Mouse (Mus musculus) kidney, postnatal 36 days (tissue): ENCODE results near the gene Tnfaip1.
"Not testable (repeated sequence)": the region's sequence is repeated elsewhere in the genome, so short reads cannot be mapped to it uniquely, and the experiment has no call there.

Source experiments
- DNase-seq, 2 experiments: peaks; one replicate each; pipeline ENCODE4 v3.0.0; 2021 to 2022; ENCODE audit warnings: mixed read lengths in 2 of 2

The Tnfaip1 gene

DNA sequence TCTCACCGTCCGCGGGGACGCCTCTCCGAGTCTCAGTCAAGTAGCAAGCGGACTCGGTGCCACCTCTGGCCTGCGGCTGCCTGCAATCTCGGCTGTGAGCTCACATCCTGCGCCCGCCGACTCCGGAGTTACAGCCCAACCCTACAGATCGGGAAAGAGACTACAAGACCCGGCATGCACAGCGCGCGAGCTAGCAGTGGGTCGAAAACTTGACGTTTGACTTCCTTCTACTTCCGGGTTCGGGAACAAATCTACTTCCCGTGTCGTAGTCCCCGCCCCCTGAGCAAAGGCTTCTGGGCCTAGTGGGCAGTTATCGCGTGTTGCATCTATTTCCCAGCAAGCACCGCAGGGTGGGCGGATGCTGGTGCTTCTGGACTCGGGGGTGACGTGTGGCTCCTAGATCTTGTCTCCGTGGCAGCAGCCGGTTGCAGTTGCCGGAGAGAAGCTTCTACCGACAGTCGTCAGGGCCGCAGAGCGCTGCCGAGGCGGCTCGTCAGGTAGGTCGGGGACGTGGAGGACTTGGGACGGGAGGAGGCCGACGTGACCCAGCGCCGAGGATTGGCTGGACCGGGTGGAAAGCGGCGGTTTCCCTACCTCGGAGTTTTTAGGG is at the start of gene Tnfaip1, which contains the start of gene Ift20:
Tnfaip1 (minus strand) TSS at position 253 of the 610 bp plus-strand sequence.
Ift20 (plus strand) TSS at position 282 of the 610 bp plus-strand sequence.
- peak; percentile 99 to 100 for DNase-seq

DNA sequence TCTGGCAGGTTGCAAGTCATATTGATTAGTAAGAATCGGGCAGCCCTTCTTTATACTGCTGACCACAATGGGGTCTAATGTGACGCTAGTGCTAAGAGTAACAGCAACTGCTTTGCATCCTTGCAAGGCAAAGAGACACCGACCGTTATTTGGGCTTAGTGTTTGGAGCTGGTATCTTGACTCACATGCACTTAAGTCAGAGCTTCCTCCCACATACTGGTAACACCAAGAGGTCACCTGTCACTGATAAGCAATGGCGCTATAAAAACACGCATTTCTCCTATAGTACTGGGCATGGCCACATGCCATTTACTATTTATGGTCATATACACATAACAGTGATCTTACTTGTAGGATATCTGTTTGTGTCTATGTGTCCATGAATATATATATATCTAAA is 46.7 kb upstream of the Tnfaip1 start:
- no peak for DNase-seq

DNA sequence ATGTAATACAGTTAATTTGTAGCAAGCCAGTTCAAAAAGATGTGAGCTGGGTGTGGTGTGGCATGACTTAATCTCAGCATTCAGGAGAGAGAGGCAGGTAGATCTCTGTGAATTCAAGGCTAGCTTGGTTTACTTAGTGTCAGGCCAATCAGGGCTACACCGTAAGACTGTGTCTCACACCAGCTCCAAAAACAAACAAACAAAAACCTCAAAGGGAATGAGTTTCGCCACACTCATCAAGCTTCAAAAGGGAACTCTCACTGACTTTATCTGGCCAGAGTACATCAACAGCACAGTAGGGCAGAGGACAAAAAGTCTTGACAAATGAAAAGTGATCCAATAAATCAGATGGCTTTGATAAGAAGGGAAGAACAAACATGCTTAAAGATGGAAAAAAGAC is 38.8 kb upstream of the Tnfaip1 start:
- peak in 1 of 2 experiments; percentile 19 for DNase-seq

- no peak for DNase-seq
These were observed 38.4 kb upstream of the Tnfaip1 start for GRCm38 (mm10) chr11:78574536-78574935.

DNA sequence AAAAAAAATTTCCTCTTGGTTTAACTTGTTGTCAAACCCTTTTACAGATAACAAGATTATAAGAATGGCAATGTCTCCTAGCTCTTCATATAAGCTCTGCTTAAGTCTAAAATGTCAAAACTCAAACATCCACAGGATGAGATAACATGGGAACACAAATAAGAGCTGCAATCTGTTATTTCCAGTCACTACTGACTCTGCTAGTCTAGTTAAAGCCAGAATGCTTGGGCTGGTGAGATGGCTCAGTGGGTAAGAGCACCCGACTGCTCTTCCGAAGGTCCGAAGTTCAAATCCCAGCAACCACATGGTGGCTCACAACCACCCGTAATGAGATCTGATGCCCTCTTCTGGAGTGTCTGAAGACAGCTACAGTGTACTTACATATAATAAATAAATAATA is 37.9 kb upstream of the Tnfaip1 start:
- DNase-seq: not testable (repeated sequence)

GRCm38 (mm10) chr11:78571854-78572253 is 35.7 kb upstream of the Tnfaip1 start:
- no peak for DNase-seq

DNA sequence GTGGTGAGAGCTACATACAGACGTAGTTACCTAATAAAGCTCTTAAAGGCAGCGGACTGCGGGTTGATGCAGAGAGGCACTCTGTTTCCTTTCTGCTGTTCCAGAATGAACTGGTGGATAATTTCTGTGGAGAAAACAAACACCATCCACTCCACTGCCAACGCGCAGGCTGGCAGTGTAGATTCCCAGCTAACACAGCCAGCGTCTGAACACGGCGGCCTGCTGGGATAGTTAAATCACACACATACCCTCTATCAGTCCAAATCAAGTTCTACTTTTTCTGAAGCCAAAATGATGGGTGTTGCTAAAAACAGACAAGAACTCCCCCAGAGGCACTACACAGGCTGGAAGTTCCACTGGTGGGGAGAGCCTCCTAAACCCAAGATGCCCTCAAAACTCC is 35.3 kb upstream of the Tnfaip1 start:
- DNase-seq: no peak

- peak; percentile 31 to 51 for DNase-seq
These were observed 33.7 kb upstream of the Tnfaip1 start for GRCm38 (mm10) chr11:78569806-78570205.

DNA sequence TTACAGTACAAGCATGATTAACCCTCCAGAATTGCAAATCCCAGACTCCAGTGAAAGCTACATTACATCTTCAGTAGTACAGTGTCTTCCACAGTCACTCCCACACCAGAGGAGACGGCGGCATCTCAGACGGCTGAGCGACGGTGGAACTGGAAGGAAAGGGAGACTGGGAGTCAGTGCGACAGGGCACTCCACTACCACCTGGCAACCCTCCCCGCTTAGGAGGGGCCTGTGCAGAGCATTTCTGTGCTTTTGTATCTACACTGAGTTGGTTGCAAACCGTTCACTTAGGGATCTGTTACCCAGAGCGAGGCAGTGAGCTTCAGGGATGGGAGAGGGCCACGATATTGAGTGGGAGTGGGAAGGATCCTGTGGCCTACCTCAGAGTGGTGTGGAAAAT is 32.7 kb upstream of the Tnfaip1 start:
- no peak for DNase-seq

DNA sequence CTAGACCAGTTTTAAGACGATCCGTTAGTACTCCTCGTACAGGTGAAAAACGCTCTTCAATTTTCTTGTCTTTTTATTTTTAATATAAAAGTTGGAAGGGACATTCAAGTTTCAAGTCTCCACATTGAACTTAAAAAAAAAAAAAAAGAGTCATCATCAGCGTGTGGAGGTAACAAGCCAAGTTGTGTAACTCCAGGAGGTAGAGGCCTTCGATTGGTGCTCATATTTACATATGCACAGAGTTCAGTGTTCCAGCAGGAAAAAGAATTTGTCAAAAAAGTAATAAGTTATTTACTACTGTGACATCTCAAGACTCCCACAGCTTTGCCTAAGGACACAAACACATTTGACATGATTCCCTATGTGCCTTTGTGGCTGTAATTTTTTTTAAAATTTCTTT is 31.5 kb upstream of the Tnfaip1 start:
- no peak for DNase-seq

DNA sequence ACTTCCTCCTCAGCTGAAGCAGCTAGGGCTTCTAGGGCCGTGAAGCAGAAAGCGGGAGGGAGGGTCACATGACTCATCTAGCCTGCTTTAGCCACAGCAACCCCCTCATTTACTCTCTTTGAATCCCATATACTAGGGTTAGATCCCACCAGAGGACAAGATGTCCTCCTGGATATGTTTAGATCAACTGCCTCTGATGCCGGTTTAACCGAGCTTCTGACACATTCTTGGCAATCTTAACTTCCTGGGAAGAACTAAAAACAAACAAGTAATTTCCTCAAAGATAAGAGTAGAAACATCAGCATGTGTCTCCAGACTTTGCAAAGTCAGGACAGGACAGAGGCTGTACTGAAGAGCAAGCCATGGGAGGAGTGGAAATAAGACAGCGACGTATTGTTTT is 30.6 kb upstream of the Tnfaip1 start:
- peak; percentile 38 to 81 for DNase-seq

GRCm38 (mm10) chr11:78560447-78560846 is 24.3 kb upstream of the Tnfaip1 start:
- DNase-seq: peak; percentile 85 to 87

DNA sequence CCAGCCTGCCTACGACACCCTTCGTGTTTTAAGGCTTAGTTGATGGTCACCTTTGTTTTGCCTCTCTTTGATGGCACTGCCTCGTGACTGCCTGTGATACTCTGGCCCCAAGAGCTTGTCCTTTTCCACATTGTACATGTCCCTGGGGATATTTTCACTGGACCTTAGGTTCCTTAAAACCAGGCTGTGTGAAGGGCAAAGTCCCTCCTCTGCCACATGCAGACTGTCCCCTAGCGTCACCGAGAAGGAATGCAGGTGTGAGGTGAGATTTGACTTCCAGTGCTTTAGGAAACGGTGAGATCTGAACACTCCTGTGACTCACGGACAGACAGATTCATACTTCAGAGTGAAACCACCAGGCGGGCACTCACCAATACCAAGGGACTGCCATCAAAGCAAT is 21.1 kb upstream of the Tnfaip1 start:
- DNase-seq: peak; percentile 66 to 70

- no peak for DNase-seq
These were observed 19.9 kb upstream of the Tnfaip1 start for GRCm38 (mm10) chr11:78556070-78556469.

GRCm38 (mm10) chr11:78555623-78556022 is 19.5 kb upstream of the Tnfaip1 start:
- peak in 1 of 2 experiments; percentile 20 for DNase-seq

GRCm38 (mm10) chr11:78551059-78551398 is 14.9 kb upstream of the Tnfaip1 start:
- DNase-seq: no peak

DNA sequence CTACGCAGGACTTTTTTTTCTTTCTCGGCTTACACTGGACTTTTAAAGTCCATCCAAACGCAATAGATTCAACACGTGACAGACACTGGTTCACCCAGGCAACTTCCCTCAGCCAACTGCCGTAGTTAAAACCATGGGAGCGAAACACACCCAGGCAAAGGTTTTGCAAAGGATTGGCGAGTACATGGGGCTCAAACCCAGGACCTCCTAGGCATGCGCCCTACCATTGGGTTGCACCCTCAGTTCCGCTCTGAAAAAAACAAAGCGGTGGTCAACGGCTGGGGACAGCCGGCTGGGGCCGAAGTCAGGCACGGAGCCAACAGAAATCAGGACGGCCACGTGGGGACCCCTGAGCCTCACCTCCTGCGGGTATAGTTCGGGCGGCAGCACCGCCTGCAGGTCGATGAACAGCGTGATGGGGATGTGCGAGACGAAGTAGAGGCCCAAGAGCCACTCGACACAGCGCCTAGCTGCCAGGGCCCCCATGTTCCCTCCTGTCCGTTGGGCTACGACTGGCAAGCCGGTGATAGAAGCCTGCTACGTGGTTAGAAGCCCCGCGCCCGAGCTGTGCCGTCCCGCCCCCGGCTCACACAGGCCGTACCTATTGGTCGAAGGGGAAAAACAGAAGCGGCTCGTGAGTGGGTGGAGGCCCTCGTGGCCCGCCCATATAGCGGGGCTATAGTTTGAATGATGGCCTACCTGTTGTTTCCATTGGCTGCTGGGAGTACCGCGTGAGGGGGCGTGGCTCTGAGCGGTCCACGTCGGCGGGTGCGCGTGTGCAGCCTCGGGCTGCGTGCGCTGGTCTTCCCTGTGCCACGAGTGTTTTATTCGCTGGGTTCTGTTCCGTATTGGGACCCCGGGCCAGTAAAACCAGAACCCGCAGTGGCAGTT is 14.3 kb upstream of the Tnfaip1 start, which contains the start of gene Tmem97:
Tmem97 (minus strand) TSS at position 610 of the 891 bp plus-strand sequence.
- peak; percentile 98 for DNase-seq

- peak; percentile 29 to 33 for DNase-seq
These were observed 13.4 kb upstream of the Tnfaip1 start for GRCm38 (mm10) chr11:78549491-78549987.

- no peak for DNase-seq
These were observed 11.8 kb upstream of the Tnfaip1 start for GRCm38 (mm10) chr11:78547718-78548460.

DNA sequence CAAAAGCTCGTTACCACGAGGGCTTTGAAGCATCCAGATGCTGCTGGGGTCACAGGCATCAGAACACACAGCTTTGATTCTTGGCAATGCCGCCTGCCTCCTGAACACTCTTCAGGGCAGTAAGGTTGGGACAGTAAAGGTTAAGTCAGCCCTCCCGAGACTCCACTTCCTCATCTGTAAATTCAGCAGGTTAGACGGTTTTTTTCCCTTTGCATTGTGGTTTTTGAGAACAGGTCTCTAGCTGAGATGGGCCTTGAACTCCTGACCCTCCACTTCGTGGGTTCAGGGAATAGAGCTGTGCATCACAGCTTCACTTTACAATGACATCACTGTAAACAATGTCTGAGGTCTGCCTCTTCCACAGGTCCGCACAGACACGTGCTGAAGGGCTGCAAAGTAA is 9.0 kb upstream of the Tnfaip1 start:
- no peak for DNase-seq

DNA sequence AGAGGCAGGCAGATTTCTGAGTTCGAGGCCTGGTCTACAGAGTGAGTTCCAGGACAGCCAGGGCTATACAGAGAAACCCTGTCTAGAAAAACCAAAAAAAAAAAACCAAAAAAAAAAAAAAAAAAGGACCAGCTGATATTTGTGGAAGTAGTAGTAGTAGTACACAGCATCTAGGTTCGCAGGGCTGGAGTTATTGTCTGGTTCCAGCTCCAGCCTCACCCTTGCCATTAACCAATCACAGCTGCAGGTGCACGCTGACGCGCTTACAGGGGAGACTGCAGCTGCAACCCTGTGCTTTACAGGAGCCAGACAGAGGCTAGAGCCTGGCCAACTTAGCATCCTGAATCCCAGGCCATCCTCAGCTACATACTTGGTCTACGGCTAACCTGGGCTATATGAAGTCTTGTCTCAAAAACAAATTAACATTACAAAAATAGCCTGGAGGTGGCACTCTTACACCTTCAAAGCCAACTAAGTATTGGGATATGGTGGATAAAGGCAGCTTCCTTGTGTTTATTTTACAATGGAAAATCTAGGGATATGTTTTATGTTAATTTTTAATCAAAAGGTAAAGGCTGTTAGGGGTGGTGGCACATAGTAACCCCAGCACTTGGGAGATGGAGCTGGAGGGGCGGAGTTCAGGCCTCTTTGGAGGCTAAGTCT is 8.4 kb upstream of the Tnfaip1 start:
- no peak for DNase-seq

DNA sequence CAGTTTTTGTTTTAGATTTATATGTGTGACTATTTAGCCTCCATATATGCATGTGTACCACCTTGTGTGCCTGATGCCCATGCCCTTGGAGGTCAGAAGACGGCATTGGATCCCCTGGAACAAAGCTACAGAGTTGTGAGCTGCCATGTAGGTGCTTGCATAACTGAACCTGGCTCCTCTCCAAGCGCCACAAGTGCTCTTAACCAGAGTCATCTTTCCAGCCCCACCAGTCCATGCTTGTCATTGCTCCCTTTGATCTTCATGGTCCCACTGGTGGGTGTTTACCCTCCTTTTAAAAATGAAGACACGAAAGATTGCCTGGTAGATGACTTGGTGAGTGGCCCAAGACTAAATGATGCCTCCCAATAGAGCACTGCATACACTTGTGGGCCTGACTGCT is 4.2 kb upstream of the Tnfaip1 start:
- DNase-seq: peak in 1 of 2 experiments; percentile 45

- no peak for DNase-seq
These were observed 555 bp upstream of the Tnfaip1 start for GRCm38 (mm10) chr11:78536690-78537084.
